ENCODE assay signal across 8 mouse cellular contexts in the genomic region with DNA sequence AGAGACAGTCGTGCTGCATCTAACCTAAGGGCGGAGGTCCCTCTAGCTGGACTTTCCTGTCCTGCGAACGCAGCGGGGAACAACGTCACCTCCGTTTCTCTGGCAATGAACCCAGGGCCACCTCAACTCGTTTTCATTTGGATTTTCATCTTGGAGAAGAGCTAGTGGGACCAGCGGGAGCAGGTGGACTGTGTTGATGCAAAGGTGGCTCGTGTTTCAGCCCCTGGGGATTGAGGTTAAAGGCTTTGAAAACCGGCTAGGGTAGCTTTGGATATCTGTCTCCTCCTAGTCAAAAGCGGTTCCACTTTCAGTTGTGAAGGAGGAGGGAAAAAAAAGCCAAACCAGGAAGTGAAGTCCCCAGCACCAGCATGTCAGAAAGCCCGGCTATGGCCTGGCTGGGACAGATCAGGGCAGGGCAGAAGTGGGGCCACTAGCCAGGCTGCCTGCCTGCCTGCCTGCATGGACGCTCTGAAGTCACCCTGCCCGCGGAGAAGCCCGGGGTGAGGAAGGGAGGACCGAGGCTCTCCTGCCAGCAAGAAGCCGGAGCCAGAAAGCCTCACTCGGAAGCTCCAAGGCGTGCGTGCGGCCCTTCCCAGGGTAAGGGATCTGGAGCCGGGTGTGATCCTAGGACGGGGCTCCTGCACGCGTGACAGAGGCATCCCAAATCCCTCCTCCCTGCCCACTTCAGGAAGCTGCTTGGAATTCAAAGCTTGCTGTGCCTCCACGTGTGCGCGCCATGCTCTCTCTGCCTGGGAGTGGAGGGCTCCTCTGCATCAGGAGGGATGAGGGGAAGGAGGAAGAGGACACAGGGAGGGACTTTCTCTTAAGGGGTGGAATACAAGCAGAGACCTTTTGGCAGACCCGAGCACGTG. TPM values are rescaled to one million over a fixed set of nuclear protein-coding genes. Genes with fewer than 3 reads are reported as not detected.
A peak's percentile ranks its signal among the peaks of the same experiment; 100 is the strongest.
DNase-seq lines count a peak whose midpoint lies in the region; ATAC-seq and TF ChIP-seq lines count a peak whose summit lies in the region.

No protein-coding gene starts in this region.

- TF ChIP-seq CTCF in heart, adult 2 months (IDR thresholded peaks at IDR 0.05): peak; percentile 7; the same call in 1 of the 2 replicates
- no peak for TF ChIP-seq CTCF in kidney, adult 2 months (conservative IDR thresholded peaks at IDR 0.05; ENCODE audit: insufficient read depth, insufficient read length, low read depth, low read length)

- H3K9ac ChIP-seq in embryonic facial prominence, embryonic 11.5 days (replicated peaks; ENCODE audit: low read length): peak overlapping the region; percentile 71
- H3K9ac ChIP-seq in heart, adult 2 months (ENCODE audit: low read depth, low read length): peak overlapping the region; percentile 91
- peak overlapping the region; percentile 55 for H3K9ac ChIP-seq in limb, embryonic 14.5 days (ENCODE audit: low read depth, low read length, severe bottlenecking)
- H3K9ac ChIP-seq in midbrain, embryonic 15.5 days: peak overlapping the region; percentile 57

- peak overlapping the region; percentile 32; the same call in 1 of the 2 replicates for H3K27ac ChIP-seq in embryonic facial prominence, embryonic 11.5 days (replicated peaks; ENCODE audit: low read depth, low read length)
- peak overlapping the region; percentile 97 for H3K27ac ChIP-seq in heart, adult 2 months
- peak overlapping the region; percentile 92 for H3K27ac ChIP-seq in kidney, adult 2 months (ENCODE audit: insufficient read depth, low read depth, low read length)
- H3K27ac ChIP-seq in limb, embryonic 14.5 days (replicated peaks; ENCODE audit: low read depth, low read length): peak overlapping the region; percentile 50; the same call in 1 of the 2 replicates
- H3K27ac ChIP-seq in midbrain, embryonic 15.5 days: peak overlapping the region; percentile 54

- H3K79me2 ChIP-seq in heart, adult 2 months (replicated peaks; ENCODE audit: control insufficient read depth, insufficient read depth, low read length): no peaks in the 10 kb centered on the region

- peak; percentile 84 for DNase-seq in 3T3-L1 (ENCODE audit: low read depth, low spot score)
- peak; percentile 82 for DNase-seq in adrenal gland, postnatal 14 days
- peak; percentile 63 for DNase-seq in embryonic facial prominence, embryonic 11.5 days (ENCODE audit: low spot score)
- peak; percentile 79 to 85 for DNase-seq in heart, adult 2 months
- peak; percentile 79 for DNase-seq in kidney, adult 2 months
- DNase-seq in limb, embryonic 14.5 days (ENCODE audit: low spot score): peak; percentile 32
- DNase-seq in spleen, adult 12 weeks (ENCODE audit: low spot score): peak; percentile 54

- H3K27me3 ChIP-seq in embryonic facial prominence, embryonic 11.5 days (ENCODE audit: control insufficient read depth, insufficient read depth, low read length): no peaks in the 10 kb centered on the region
- no peaks in the 10 kb centered on the region for H3K27me3 ChIP-seq in heart, adult 2 months (ENCODE audit: control insufficient read depth, insufficient read depth, low read length)
- no peaks in the 10 kb centered on the region for H3K27me3 ChIP-seq in kidney, adult 2 months (replicated peaks; ENCODE audit: control insufficient read depth, insufficient read depth, low read length)
- H3K27me3 ChIP-seq in limb, embryonic 14.5 days (ENCODE audit: control insufficient read depth, insufficient read depth, low read length): no peaks in the 10 kb centered on the region
- no peaks in the 10 kb centered on the region for H3K27me3 ChIP-seq in midbrain, embryonic 15.5 days (replicated peaks)

- peak; percentile 91 for TF ChIP-seq POLR2A in heart, adult 2 months (IDR thresholded peaks at IDR 0.05; ENCODE audit: insufficient read depth, low read depth, low read length)
- peak; percentile 49 for TF ChIP-seq POLR2A in kidney, adult 2 months (IDR thresholded peaks at IDR 0.05; ENCODE audit: low read depth, low read length)
- 0 out of 2 replicates have a peak, but pooled peaks have one; percentile 8 for TF ChIP-seq POLR2A in limb, embryonic 14.5 days (IDR thresholded peaks at IDR 0.05; ENCODE audit: borderline replicate concordance, extremely low read depth, insufficient read depth, insufficient read length)

- under 1% methylated on average over 32 of the region's 32 CpGs for WGBS in embryonic facial prominence, embryonic 11.5 days
- WGBS in heart, adult 2 months: under 1% methylated on average over 32 of the region's 32 CpGs
- under 1% methylated on average over 32 of the region's 32 CpGs for WGBS in kidney, adult 2 months
- under 1% methylated on average over 32 of the region's 32 CpGs for WGBS in limb, embryonic 14.5 days
- under 1% methylated on average over 32 of the region's 32 CpGs for WGBS in midbrain, embryonic 15.5 days

- intact Hi-C loops in heart, adult 2 months (cut with DNase I): loop anchor here (2.0 kb wide), 2 partner anchors 35 to 63 kb away; a partner anchor contains a TSS

- H3K36me3 ChIP-seq in embryonic facial prominence, embryonic 11.5 days (replicated peaks; ENCODE audit: control insufficient read depth, insufficient read depth, low read depth, low read length): no peaks in the 10 kb centered on the region
- no peaks in the 10 kb centered on the region for H3K36me3 ChIP-seq in heart, adult 2 months (ENCODE audit: control insufficient read depth, insufficient read depth, low read length)
- no peaks in the 10 kb centered on the region for H3K36me3 ChIP-seq in kidney, adult 2 months (ENCODE audit: control insufficient read depth, insufficient read depth, low read length)
- no peaks in the 10 kb centered on the region for H3K36me3 ChIP-seq in limb, embryonic 14.5 days (ENCODE audit: control insufficient read depth, insufficient read depth, low read length)
- no peaks in the 10 kb centered on the region for H3K36me3 ChIP-seq in midbrain, embryonic 15.5 days (replicated peaks)

- H3K4me1 ChIP-seq in embryonic facial prominence, embryonic 11.5 days (ENCODE audit: control insufficient read depth, insufficient read depth, low read length): no peaks in the 10 kb centered on the region; the same call in 1 of the 2 replicates
- H3K4me1 ChIP-seq in heart, adult 2 months (ENCODE audit: control insufficient read depth, insufficient read depth, low read length): no peaks in the 10 kb centered on the region
- H3K4me1 ChIP-seq in kidney, adult 2 months (ENCODE audit: control insufficient read depth, insufficient read depth, low read length): peaks cover 9% of the 10 kb centered on the region
- 0 out of 2 replicates have a peak, but pooled peaks cover 5% of the 10 kb centered on the region for H3K4me1 ChIP-seq in limb, embryonic 14.5 days (ENCODE audit: control insufficient read depth, insufficient read depth, low read length)
- peaks cover 19% of the 10 kb centered on the region for H3K4me1 ChIP-seq in midbrain, embryonic 15.5 days

- ATAC-seq in embryonic facial prominence, embryonic 11.5 days (replicated peaks; ENCODE audit: insufficient number of reproducible peaks, low FRiP score, low TSS enrichment, low read depth): peak; percentile 64
- peak; percentile 60 for ATAC-seq in limb, embryonic 14.5 days (ENCODE audit: low FRiP score, low read depth)
- ATAC-seq in midbrain, embryonic 15.5 days (replicated peaks): peak; percentile 74

- peak overlapping the region; percentile 49 for H3K4me3 ChIP-seq in embryonic facial prominence, embryonic 11.5 days (ENCODE audit: low read depth, low read length)
- peak overlapping the region; percentile 85 for H3K4me3 ChIP-seq in heart, adult 2 months
- peak overlapping the region; percentile 64 for H3K4me3 ChIP-seq in kidney, adult 2 months (ENCODE audit: insufficient read depth, low read depth, low read length)
- peak overlapping the region; percentile 54 for H3K4me3 ChIP-seq in limb, embryonic 14.5 days (replicated peaks; ENCODE audit: low read length)
- peak overlapping the region; percentile 45 for H3K4me3 ChIP-seq in midbrain, embryonic 15.5 days

- H3K4me2 ChIP-seq in embryonic facial prominence, embryonic 11.5 days (ENCODE audit: low read depth, low read length): peak overlapping the region; percentile 86
- H3K4me2 ChIP-seq in limb, embryonic 14.5 days (replicated peaks; ENCODE audit: low read depth, low read length, severe bottlenecking): peak overlapping the region; percentile 70
- peak overlapping the region; percentile 81 for H3K4me2 ChIP-seq in midbrain, embryonic 15.5 days

- TF ChIP-seq EP300 in heart, adult 2 months (IDR thresholded peaks at IDR 0.05; ENCODE audit: insufficient read depth, low read depth, low read length): 0 out of 2 replicates have a peak, but pooled peaks have one; percentile 16

- no peaks in the 10 kb centered on the region for H3K9me3 ChIP-seq in embryonic facial prominence, embryonic 11.5 days (replicated peaks; ENCODE audit: control insufficient read depth, low read length)
- no peaks in the 10 kb centered on the region for H3K9me3 ChIP-seq in limb, embryonic 14.5 days (ENCODE audit: control insufficient read depth, low read length)
- H3K9me3 ChIP-seq in midbrain, embryonic 15.5 days: no peaks in the 10 kb centered on the region

RNA-seq across cellular contexts. Expression of a gene that starts 2.1 kb away (rescaled TPM):
- 80.5 and 115 TPM in 2 replicates for total RNA-seq in adrenal gland, postnatal 14 days (2021)
- polyA plus RNA-seq in embryonic facial prominence, embryonic 11.5 days (2014; fragmentation: Nextera tagmentation; extraction: Ambion mirVana): 30.0 and 30.6 TPM in 2 replicates
- 10 to 100 TPM; 12.5 to 14.7 TPM for total RNA-seq in heart, adult 2 months (2021)
- 8.0 and 9.0 TPM in 2 replicates for polyA plus RNA-seq in heart, adult 2 months (2012; rRNA removed)
- 26.8 and 29.3 TPM in 2 replicates for polyA plus RNA-seq in kidney, adult 2 months (2012; rRNA removed)
- polyA plus RNA-seq in limb, embryonic 14.5 days (2012; rRNA removed): 8.5 and 13.6 TPM in 2 replicates
- polyA plus RNA-seq in limb, embryonic 14.5 days (2014; fragmentation: Nextera tagmentation; extraction: Ambion mirVana): 32.1 and 42.8 TPM in 2 replicates
- polyA plus RNA-seq in midbrain, embryonic 15.5 days (2015; fragmentation: Nextera tagmentation; extraction: Ambion mirVana): 13.4 and 15.7 TPM in 2 replicates

RNA-seq across cellular contexts. Expression of a gene that starts 12.8 kb away (rescaled TPM):
- total RNA-seq in adrenal gland, postnatal 14 days (2021): not detected in 2 replicates
- not detected in 2 replicates for polyA plus RNA-seq in embryonic facial prominence, embryonic 11.5 days (2014; fragmentation: Nextera tagmentation; extraction: Ambion mirVana)
- under 1 TPM in 1 of 2 experiments, not detected in 1; 0.07 TPM for total RNA-seq in heart, adult 2 months (2021)
- 0.12 TPM in 2 replicates for polyA plus RNA-seq in heart, adult 2 months (2012; rRNA removed)
- 0.88 and 1.1 TPM in 2 replicates for polyA plus RNA-seq in kidney, adult 2 months (2012; rRNA removed)
- 0.11 and 0.13 TPM in 2 replicates for polyA plus RNA-seq in limb, embryonic 14.5 days (2012; rRNA removed)
- polyA plus RNA-seq in limb, embryonic 14.5 days (2014; fragmentation: Nextera tagmentation; extraction: Ambion mirVana): 0.04 TPM in 1 of 2 replicates, not detected in the other
- polyA plus RNA-seq in midbrain, embryonic 15.5 days (2015; fragmentation: Nextera tagmentation; extraction: Ambion mirVana): not detected in 2 replicates

Comparison
In these comparisons a context has a peak if more than half of its experiments do, and no peak if none do; other contexts are left out.
1. Peak in every context shown above with its lines: DNase-seq, ATAC-seq, H3K4me3 ChIP-seq and H3K27ac ChIP-seq.
2. DNase-seq: peak in every context shown above with its lines; median percentile 84 in 3T3-L1; 82 in adrenal gland, postnatal 14 days; 82 in heart, adult 2 months; 79 in kidney, adult 2 months; 63 in embryonic facial prominence, embryonic 11.5 days; 54 in spleen, adult 12 weeks; 32 in limb, embryonic 14.5 days.
3. H3K27ac ChIP-seq: peak in every context shown above with its lines; median percentile 97 in heart, adult 2 months; 92 in kidney, adult 2 months; 54 in midbrain, embryonic 15.5 days; 50 in limb, embryonic 14.5 days; 32 in embryonic facial prominence, embryonic 11.5 days.
4. POLR2A ChIP-seq: peak in every context shown above with its lines; median percentile 91 in heart, adult 2 months; 49 in kidney, adult 2 months; 8 in limb, embryonic 14.5 days.